Mouse (Mus musculus) neural tube, embryonic 14.5 days (tissue): Measurements from ENCODE around the gene Myl6. TPM values are rescaled to one million over a fixed set of nuclear protein-coding genes. Genes with fewer than 3 reads are reported as not detected.
A peak's percentile ranks its signal among the peaks of the same experiment; 100 is the strongest.

Experiments used
- ATAC-seq: fragments of 200-750 bp; cut with Nextera tagmentation; 2 replicates; pipeline ENCODE4 v1.8.0; 2017; ENCODE audit warnings: low read depth, mild to moderate bottlenecking, moderate TSS enrichment, moderate library complexity
- H3K27ac ChIP-seq: fragments of 300-500 bp; sonication (generic); 2 replicates; pipeline ENCODE4 v1.5.1; 2014; ENCODE audit warnings: low read depth, mild to moderate bottlenecking, control low read depth, low read length, moderate library complexity, mixed read lengths
- H3K27me3 ChIP-seq: fragments of 300-500 bp; sonication (generic); 2 replicates; pipeline ENCODE4 v1.6.1; 2014; ENCODE audit warnings: low read length; ENCODE audit not compliant: control insufficient read depth, insufficient read depth
- H3K36me3 ChIP-seq: fragments of 300-500 bp; sonication (generic); 2 replicates; pipeline ENCODE4 v1.6.1; 2014; ENCODE audit warnings: low read length, mixed read lengths; ENCODE audit not compliant: control insufficient read depth, insufficient read depth
- H3K4me1 ChIP-seq: fragments of 300-500 bp; sonication (generic); 2 replicates; pipeline ENCODE4 v1.6.1; 2014; ENCODE audit warnings: low read length; ENCODE audit not compliant: control insufficient read depth, insufficient read depth
- H3K4me2 ChIP-seq: fragments of 300-500 bp; sonication (generic); 2 replicates; pipeline ENCODE4 v1.6.1; 2014; ENCODE audit warnings: mild to moderate bottlenecking, low read depth, low read length, control low read depth
- H3K4me3 ChIP-seq: fragments of 300-500 bp; sonication (generic); 2 replicates; pipeline ENCODE4 v1.5.1; 2014; ENCODE audit warnings: low read depth, low read length, control low read depth, mixed read lengths
- H3K9ac ChIP-seq: fragments of 300-500 bp; sonication (generic); replicated peaks from 2 replicates; pipeline ENCODE4 v1.6.1; 2014; ENCODE audit warnings: low read depth, mild to moderate bottlenecking, control low read depth, low read length, mixed read lengths
- H3K9me3 ChIP-seq: fragments of 300-500 bp; sonication (generic); 2 replicates; pipeline ENCODE4 v1.6.1; 2016; ENCODE audit warnings: low read length; ENCODE audit not compliant: control insufficient read depth
- WGBS: fragments of 180-500 bp; shearing (Covaris S2); extraction: QIAGEN DNeasy Blood & Tissue Kit; methylation state at CpG from one replicate; pipeline ENCODE4 v1.1.7; 2014; 5-methylcytosine and 5-hydroxymethylcytosine counted together
- polyA plus RNA-seq: library from polyadenylated mRNA; unstranded; fragments of >200 nt; fragmentation: Nextera tagmentation; extraction: Ambion mirVana; gene quantifications from 2 replicates; pipeline ENCODE4 v1.2.1, GENCODE M21; 2014

The Myl6 gene
- polyA plus RNA-seq, 1 experiment from 2014 or later: 831 TPM

DNA sequence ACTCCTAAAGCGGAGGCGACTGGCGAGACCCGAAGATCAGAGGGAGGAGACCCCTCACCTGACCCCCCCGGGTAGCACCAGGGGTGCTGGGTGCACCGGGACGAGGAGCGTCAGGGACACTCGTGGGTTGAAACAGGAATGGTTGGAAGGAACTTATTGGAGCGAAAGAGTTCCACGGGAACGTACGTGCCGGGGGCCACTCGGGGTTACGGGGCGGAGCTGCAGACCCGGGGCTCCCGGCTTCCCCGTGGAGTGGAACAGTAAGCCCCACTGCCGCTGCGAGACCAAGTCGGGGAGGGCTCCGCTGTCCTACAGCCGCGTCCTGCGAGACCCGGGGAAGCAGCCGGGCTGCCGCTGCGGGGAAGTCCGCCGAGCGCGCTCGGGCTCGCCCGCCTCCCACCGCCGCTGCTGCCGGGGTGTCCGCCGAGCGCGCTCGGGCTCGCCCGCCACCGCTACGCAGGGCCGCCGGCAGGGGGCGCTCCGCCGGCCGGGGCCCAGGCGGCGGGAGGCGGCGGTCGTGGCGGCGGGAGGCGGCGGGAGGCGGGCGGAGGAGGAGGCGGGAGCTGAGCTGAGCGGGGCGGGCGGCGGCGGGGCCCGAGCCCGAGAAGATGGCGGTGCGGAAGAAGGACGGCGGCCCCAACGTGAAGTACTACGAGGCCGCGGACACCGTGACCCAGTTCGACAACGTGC is 35.1 kb downstream of the Myl6 start, which contains the start of gene Smarcc2:
TSS of gene Smarcc2 (plus strand) at position 530 of the 690 bp plus-strand sequence.
- Histone ChIP-seq H3K4me1 (peaks cover 8% of the 10 kb centered on the region), H3K27me3 (no peaks in the 10 kb centered on the region), H3K4me2 (peak within 1 kb of the TSS; percentile 81), H3K27ac (peak within 1 kb of the TSS; percentile 96), H3K4me3 (peak within 1 kb of the TSS; percentile 56), H3K9ac (peak within 1 kb of the TSS; percentile 96), H3K9me3 (no peaks in the 10 kb centered on the region), H3K36me3 (peaks cover 18% of the 10 kb centered on the region; the same call in 1 of the 2 replicates)
- ATAC-seq: peak; percentile 77
- WGBS: under 1% methylated on average over 79 of the region's 86 CpGs

DNA sequence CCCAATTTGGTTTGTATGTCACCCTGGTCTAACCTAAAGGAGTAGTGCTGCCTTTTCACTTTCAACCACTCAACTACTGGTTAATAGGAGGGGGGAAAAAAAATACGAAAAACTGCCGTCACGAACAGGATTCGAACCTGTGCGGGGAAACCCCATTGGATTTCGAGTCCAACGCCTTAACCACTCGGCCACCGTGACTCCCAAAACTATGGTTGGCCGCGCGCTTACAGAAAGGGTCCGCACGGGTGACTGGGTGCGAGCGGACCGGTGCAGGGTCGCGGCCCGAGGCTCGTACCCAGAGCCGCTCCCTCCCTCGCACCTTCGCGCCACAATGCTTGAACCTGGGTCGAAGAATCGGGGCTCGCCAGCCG is 35.6 kb downstream of the Myl6 start:
- Histone ChIP-seq H3K4me2 (peak overlapping the region; percentile 59), H3K27ac (peak overlapping the region; percentile 96), H3K9me3 (no peaks in the 10 kb centered on the region), H3K4me3 (peak overlapping the region; percentile 56), H3K36me3 (peaks cover 14% of the 10 kb centered on the region; the same call in 1 of the 2 replicates), H3K9ac (peak overlapping the region; percentile 96), H3K27me3 (no peaks in the 10 kb centered on the region), H3K4me1 (peaks cover 8% of the 10 kb centered on the region)
- WGBS: 0% methylated on average over 29 of the region's 29 CpGs
- peak; percentile 74 for ATAC-seq

DNA sequence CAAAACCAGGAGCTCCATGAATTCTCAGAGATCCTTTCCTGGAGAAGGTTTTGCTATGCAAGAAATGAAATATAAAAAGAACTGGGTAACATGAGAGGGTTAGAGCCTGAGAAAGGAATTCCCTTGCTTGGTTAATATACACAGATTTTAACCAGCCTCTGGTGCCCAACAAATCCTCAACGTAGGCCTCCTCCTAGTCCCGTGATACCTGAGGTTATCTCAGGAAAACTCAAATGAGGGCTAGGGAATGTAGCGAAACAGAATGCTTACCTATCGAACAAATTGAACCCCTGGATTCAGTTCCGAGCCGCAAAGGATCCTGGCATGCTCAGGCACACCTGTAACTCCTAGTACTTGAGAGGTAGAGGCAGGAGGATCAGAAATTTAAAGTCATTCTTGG is 36.3 kb downstream of the Myl6 start:
- 90% methylated on average over 6 of the region's 6 CpGs for WGBS
- Histone ChIP-seq H3K9me3 (no peaks in the 10 kb centered on the region), H3K4me1 (peaks cover 8% of the 10 kb centered on the region), H3K27me3 (no peaks in the 10 kb centered on the region), H3K4me2 (no peak overlapping the region), H3K36me3 (peaks cover 8% of the 10 kb centered on the region; the same call in 1 of the 2 replicates), H3K27ac (no peak overlapping the region), H3K4me3 (no peak overlapping the region; the same call in 1 of the 2 replicates), H3K9ac (no peak overlapping the region)
- no peak for ATAC-seq

DNA sequence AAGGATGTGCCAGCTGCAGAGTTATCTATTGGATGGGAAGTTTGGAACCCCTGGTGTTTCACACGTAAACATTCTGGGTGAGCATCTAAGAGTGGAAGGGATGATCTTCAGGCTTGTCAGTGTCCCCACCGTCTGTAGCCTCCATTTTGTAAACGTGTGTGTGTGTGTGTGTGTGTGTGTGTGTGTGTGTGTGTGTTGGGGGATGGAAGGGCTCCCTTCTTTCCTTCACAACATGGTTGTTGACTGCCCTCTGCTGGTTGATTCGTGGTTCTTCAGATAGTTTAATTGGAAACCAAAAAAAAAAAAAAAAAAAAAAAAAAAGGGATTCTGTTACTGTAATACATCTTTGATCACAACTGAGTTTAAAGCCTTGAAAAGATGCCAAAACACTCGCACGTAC is 38.7 kb downstream of the Myl6 start:
- Histone ChIP-seq H3K27ac (no peak overlapping the region), H3K27me3 (no peaks in the 10 kb centered on the region), H3K4me1 (no peaks in the 10 kb centered on the region; the same call in 1 of the 2 replicates), H3K36me3 (no peaks in the 10 kb centered on the region), H3K4me2 (no peak overlapping the region), H3K9me3 (no peaks in the 10 kb centered on the region), H3K9ac (no peak overlapping the region), H3K4me3 (no peak overlapping the region)
- ATAC-seq: no peak
- 2% methylated on average over 6 of the region's 6 CpGs for WGBS

DNA sequence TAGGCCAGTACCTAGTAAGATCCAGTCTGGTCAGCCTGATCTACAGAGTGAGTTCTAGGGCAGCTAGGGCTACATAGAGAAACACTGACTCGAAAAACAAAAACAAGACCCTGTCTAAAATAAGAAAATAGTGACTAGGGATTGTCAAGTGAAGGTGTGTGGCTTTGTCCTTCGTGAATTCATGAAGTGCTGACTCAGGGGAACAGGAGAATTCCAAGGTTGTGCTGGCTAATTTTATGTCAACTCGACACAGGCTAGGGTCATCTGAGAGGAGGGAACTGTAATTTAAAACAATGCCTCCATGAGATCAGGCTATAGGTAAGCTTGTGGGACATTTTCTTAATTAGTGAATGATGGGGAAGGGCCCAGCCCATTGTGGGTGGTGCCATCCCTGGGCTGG is 39.5 kb downstream of the Myl6 start:
- H3K27me3 ChIP-seq: no peaks in the 10 kb centered on the region
- no peak for ATAC-seq
- H3K9ac ChIP-seq: no peak overlapping the region
- WGBS: 79% methylated on average over 3 of the region's 3 CpGs
- H3K27ac ChIP-seq: no peak overlapping the region
- H3K9me3 ChIP-seq: no peaks in the 10 kb centered on the region
- no peaks in the 10 kb centered on the region for H3K4me1 ChIP-seq
- H3K36me3 ChIP-seq: no peaks in the 10 kb centered on the region
- no peak overlapping the region for H3K4me2 ChIP-seq
- no peak overlapping the region for H3K4me3 ChIP-seq

DNA sequence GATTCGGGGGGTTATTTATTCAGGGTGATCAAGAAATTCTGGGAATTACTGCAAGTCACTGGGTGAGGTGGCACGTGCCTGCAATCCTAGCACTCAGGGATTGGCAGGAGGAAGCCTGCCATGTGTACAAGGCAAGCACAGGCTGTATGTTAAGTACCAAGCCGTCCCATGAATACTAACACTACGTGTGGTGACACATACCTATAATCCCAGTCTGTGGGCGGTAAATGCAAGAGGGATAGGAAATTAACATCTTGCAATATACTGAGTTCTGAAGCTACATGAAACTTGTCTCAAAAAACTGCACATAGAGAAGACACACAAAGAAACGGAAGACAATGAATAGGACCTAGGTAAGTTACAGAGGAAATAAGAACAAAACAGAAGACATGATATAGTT is 42.9 kb downstream of the Myl6 start:
- no peak overlapping the region for H3K4me2 ChIP-seq
- H3K27me3 ChIP-seq: no peaks in the 10 kb centered on the region
- no peak overlapping the region for H3K27ac ChIP-seq
- H3K4me3 ChIP-seq: no peak overlapping the region
- H3K9ac ChIP-seq: no peak overlapping the region
- ATAC-seq: no peak
- no peaks in the 10 kb centered on the region for H3K9me3 ChIP-seq
- 88% methylated on average over 6 of the region's 6 CpGs for WGBS
- no peaks in the 10 kb centered on the region for H3K36me3 ChIP-seq
- no peaks in the 10 kb centered on the region for H3K4me1 ChIP-seq

DNA sequence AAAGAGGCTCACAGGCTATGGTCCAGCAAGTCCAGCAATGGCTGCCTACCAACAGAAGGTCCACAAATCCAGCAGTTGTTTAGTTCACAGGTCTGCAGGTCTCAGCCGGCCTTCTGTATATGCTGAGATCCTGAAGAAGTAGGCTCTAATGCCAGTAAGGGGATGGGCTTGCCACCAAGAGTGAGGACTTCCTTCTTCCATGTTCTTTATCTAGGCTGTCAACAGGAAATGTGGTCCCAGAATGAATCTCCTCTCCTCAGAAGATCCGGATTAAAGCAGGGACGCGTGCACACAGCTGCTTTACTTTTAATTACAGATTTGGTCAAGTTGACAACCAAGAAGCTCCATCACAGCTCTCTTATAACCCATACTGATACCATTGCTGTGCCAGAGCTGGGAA is 48.5 kb downstream of the Myl6 start:
- Histone ChIP-seq H3K27ac (no peak overlapping the region), H3K36me3 (peaks cover 10% of the 10 kb centered on the region; the same call in 1 of the 2 replicates), H3K4me1 (no peaks in the 10 kb centered on the region), H3K9ac (no peak overlapping the region), H3K9me3 (no peaks in the 10 kb centered on the region), H3K4me2 (no peak overlapping the region), H3K27me3 (no peaks in the 10 kb centered on the region), H3K4me3 (no peak overlapping the region)
- 79% methylated on average over 4 of the region's 4 CpGs for WGBS
- no peak for ATAC-seq

DNA sequence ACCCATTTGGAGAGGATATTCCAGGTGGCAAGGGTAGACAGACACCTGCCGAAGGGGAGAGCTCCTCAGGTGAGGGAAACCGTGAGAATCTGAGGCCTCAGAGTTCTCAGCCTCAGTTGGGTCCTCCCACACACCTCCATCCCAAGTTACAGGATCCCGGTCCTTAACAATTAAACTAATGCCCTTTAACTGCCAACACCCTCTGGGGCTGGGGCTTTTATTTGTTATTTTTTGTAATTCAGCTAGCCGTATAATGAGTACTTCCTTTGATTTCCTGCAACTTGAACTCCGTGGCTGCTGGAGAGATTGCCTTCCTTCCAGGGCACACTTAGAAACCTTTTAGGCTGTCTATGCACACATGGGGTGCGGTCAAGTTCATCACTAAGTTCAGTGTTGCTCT is 49.6 kb downstream of the Myl6 start:
- no peak overlapping the region for H3K4me3 ChIP-seq
- no peak overlapping the region for H3K4me2 ChIP-seq
- no peaks in the 10 kb centered on the region for H3K9me3 ChIP-seq
- whole genome bisulfite sequencing: 79% methylated on average over 6 of the region's 6 CpGs
- H3K9ac ChIP-seq: no peak overlapping the region
- H3K27me3 ChIP-seq: no peaks in the 10 kb centered on the region
- ATAC-seq: no peak
- H3K27ac ChIP-seq: no peak overlapping the region
- H3K4me1 ChIP-seq: no peaks in the 10 kb centered on the region
- H3K36me3 ChIP-seq: peaks cover 20% of the 10 kb centered on the region

DNA sequence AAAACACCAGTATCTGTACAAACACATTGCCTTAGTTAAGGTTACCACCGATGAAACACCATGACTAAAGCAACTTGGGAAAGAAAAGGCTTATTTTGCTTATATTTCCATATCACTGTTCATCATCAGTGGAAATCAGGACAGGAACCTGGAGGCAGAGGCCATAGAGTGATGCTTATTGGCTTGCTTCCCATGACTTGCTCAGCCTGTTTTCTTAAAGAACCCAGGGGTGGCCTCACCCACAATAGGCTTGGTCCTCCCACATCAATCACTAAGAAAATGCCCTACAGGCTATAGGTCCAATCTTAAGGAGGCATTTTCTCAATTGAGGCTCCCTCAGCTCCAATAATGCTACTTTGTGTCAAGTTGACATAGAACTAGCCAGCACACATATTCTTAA is 51.2 kb downstream of the Myl6 start:
- Histone ChIP-seq H3K27ac (no peak overlapping the region), H3K36me3 (peaks cover 34% of the 10 kb centered on the region), H3K27me3 (no peaks in the 10 kb centered on the region), H3K4me3 (no peak overlapping the region), H3K4me1 (no peaks in the 10 kb centered on the region), H3K9me3 (no peaks in the 10 kb centered on the region), H3K9ac (no peak overlapping the region), H3K4me2 (no peak overlapping the region)
- ATAC-seq: no peak
- WGBS: 85% methylated on average over 1 of the region's 1 CpGs
